Comparison of ENCODE assay signal across 24 mouse cellular contexts in the genomic region with DNA sequence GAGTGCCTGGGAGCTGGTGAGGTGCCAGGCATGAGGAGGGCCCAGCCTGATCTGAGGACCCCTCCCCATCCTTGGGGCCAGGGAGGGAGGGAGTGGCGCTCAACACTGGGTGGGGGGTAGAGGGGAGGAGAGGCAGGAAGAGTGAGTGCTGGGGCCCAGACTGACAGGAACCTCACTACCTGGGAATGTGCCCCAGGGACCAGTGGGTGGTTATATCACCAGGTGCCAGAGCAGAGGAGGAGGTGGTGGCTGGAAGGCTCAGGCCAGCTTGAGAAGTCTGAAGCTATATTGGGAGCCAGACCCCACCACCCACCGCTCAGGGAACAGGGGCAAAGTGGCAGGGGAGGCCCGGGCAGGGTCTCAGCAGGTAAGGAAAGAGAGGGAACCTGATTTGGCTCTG. TPM values are rescaled to one million over a fixed set of nuclear protein-coding genes. Genes with fewer than 3 reads are reported as not detected.
DNase-seq lines count a peak whose midpoint lies in the region; ATAC-seq lines count a peak whose summit lies in the region.
"Had no signal": no experiment of that assay in that cellular context is flagged by ENCODE, and none has a peak within 500 bp of the region (broad histone marks: within the 10 kb centered on the region; RNA-seq: fewer than 3 reads in every experiment).

A gene (plus strand): TSS at position 271 of the 400 bp plus-strand sequence.

- no peaks in the 10 kb centered on the region for H3K9me3 ChIP-seq in embryonic facial prominence, embryonic 15.5 days (replicated peaks)
- H3K9me3 ChIP-seq in embryonic facial prominence, embryonic 10.5 days = no peaks in the 10 kb centered on the region
- no peaks in the 10 kb centered on the region for H3K9me3 ChIP-seq in limb, embryonic 15.5 days
- H3K9me3 ChIP-seq in limb, embryonic 10.5 days (replicated peaks) = no peaks in the 10 kb centered on the region
- H3K9me3 ChIP-seq: embryonic facial prominence, embryonic 12.5 days; forebrain, embryonic 12.5 days had no signal

- no peak within 1 kb of the TSS for H3K4me2 ChIP-seq in embryonic facial prominence, embryonic 15.5 days (replicated peaks)
- no peak within 1 kb of the TSS for H3K4me2 ChIP-seq in limb, embryonic 15.5 days
- H3K4me2 ChIP-seq: embryonic facial prominence, embryonic 12.5 days; forebrain, embryonic 12.5 days had no signal

- no peak within 1 kb of the TSS for H3K9ac ChIP-seq in embryonic facial prominence, embryonic 15.5 days
- no peak within 1 kb of the TSS for H3K9ac ChIP-seq in limb, embryonic 15.5 days
- H3K9ac ChIP-seq: embryonic facial prominence, embryonic 12.5 days; forebrain, embryonic 12.5 days had no signal

- DNase-seq in embryonic facial prominence, embryonic 10.5 days (ENCODE audit: low spot score) = no peak
- no peak for DNase-seq in limb, embryonic 10.5 days (ENCODE audit: low spot score)
- no peak for DNase-seq in kidney, adult 11 months
- DNase-seq: adrenal gland, adult 2 months; adrenal gland, postnatal 10 days; adrenal gland, postnatal 25 days; B cell, adult 2 months; cerebellum, adult 11 months; cerebellum, adult 18-20 months; cerebellum, adult 8-10 months; cerebellum, adult 9-11 months; cerebellum, postnatal 14 days; cerebellum, postnatal 36 days; embryo, embryonic 11 days had no signal

- H3K27ac ChIP-seq in embryonic facial prominence, embryonic 15.5 days (replicated peaks) = no peak within 1 kb of the TSS
- H3K27ac ChIP-seq in embryonic facial prominence, embryonic 10.5 days (replicated peaks) = no peak within 1 kb of the TSS
- no peak within 1 kb of the TSS for H3K27ac ChIP-seq in limb, embryonic 15.5 days
- H3K27ac ChIP-seq in limb, embryonic 10.5 days = no peak within 1 kb of the TSS
- H3K27ac ChIP-seq: embryonic facial prominence, embryonic 12.5 days; forebrain, embryonic 10.5 days; forebrain, embryonic 12.5 days had no signal

- no peak within 1 kb of the TSS for H3K4me3 ChIP-seq in embryonic facial prominence, embryonic 15.5 days (replicated peaks)
- no peak within 1 kb of the TSS for H3K4me3 ChIP-seq in embryonic facial prominence, embryonic 10.5 days
- no peak within 1 kb of the TSS for H3K4me3 ChIP-seq in limb, embryonic 15.5 days
- no peak within 1 kb of the TSS for H3K4me3 ChIP-seq in limb, embryonic 10.5 days
- H3K4me3 ChIP-seq: embryonic facial prominence, embryonic 12.5 days; erythroblast, embryonic 14.5 days; forebrain, embryonic 10.5 days; forebrain, embryonic 12.5 days had no signal

- no peaks in the 10 kb centered on the region for H3K4me1 ChIP-seq in embryonic facial prominence, embryonic 15.5 days
- H3K4me1 ChIP-seq in embryonic facial prominence, embryonic 10.5 days = no peaks in the 10 kb centered on the region
- H3K4me1 ChIP-seq in limb, embryonic 15.5 days = no peaks in the 10 kb centered on the region
- H3K4me1 ChIP-seq in limb, embryonic 10.5 days = no peaks in the 10 kb centered on the region
- H3K4me1 ChIP-seq: embryonic facial prominence, embryonic 12.5 days; forebrain, embryonic 10.5 days; forebrain, embryonic 12.5 days had no signal

- H3K27me3 ChIP-seq in embryonic facial prominence, embryonic 15.5 days = no peaks in the 10 kb centered on the region
- no peaks in the 10 kb centered on the region for H3K27me3 ChIP-seq in embryonic facial prominence, embryonic 10.5 days (replicated peaks; ENCODE audit: low read depth, poor library complexity, severe bottlenecking)
- no peaks in the 10 kb centered on the region for H3K27me3 ChIP-seq in limb, embryonic 15.5 days
- H3K27me3 ChIP-seq in limb, embryonic 10.5 days (ENCODE audit: low read depth, poor library complexity, severe bottlenecking) = no peaks in the 10 kb centered on the region
- H3K27me3 ChIP-seq: embryonic facial prominence, embryonic 12.5 days; forebrain, embryonic 12.5 days had no signal

- ATAC-seq in embryonic facial prominence, embryonic 15.5 days (ENCODE audit: insufficient number of reproducible peaks, low FRiP score, low TSS enrichment, low read depth) = no peak
- no peak for ATAC-seq in limb, embryonic 15.5 days (ENCODE audit: insufficient number of reproducible peaks, low FRiP score, low TSS enrichment, low read depth)
- ATAC-seq: CD4-positive, CD25-positive, alpha-beta regulatory T cell, adult 4 months; forebrain, embryonic 14.5 days; forebrain, embryonic 16.5 days had no signal

- H3K36me3 ChIP-seq in embryonic facial prominence, embryonic 15.5 days = no peaks in the 10 kb centered on the region
- no peaks in the 10 kb centered on the region for H3K36me3 ChIP-seq in embryonic facial prominence, embryonic 10.5 days (replicated peaks)
- no peaks in the 10 kb centered on the region for H3K36me3 ChIP-seq in limb, embryonic 15.5 days
- no peaks in the 10 kb centered on the region for H3K36me3 ChIP-seq in limb, embryonic 10.5 days
- H3K36me3 ChIP-seq: embryonic facial prominence, embryonic 12.5 days; forebrain, embryonic 10.5 days; forebrain, embryonic 12.5 days had no signal

- WGBS in embryonic facial prominence, embryonic 15.5 days = 49% methylated on average over 3 of the region's 3 CpGs
- 51% methylated on average over 3 of the region's 3 CpGs for WGBS in embryonic facial prominence, embryonic 10.5 days
- WGBS in limb, embryonic 15.5 days = 32% methylated on average over 3 of the region's 3 CpGs
- WGBS in limb, embryonic 10.5 days = 52% methylated on average over 3 of the region's 3 CpGs

RNA-seq across cellular contexts. Expression of the gene that starts here (rescaled TPM):
- 19.3 and 23.5 TPM in 2 replicates for polyA plus RNA-seq in embryonic facial prominence, embryonic 15.5 days (2015; fragmentation: Nextera tagmentation; extraction: Ambion mirVana)
- not detected in 2 replicates for polyA plus RNA-seq in embryonic facial prominence, embryonic 10.5 days (2016; fragmentation: Nextera tagmentation; extraction: Ambion mirVana)
- polyA plus RNA-seq in limb, embryonic 15.5 days (2015; fragmentation: Nextera tagmentation; extraction: Ambion mirVana) = 18.1 and 25.3 TPM in 2 replicates
- not detected in 2 replicates for polyA plus RNA-seq in limb, embryonic 10.5 days (2016; fragmentation: Nextera tagmentation; extraction: Ambion mirVana)
- polyA plus RNA-seq: adrenal gland, adult 2 months; brain, embryonic 14.5 days; CD4-positive, CD25-positive, alpha-beta regulatory T cell, adult 4 months; embryonic facial prominence, embryonic 12.5 days; forebrain, embryonic 14.5 days; forebrain, embryonic 16.5 days had no signal

Comparison
In these comparisons a context has a peak if more than half of its experiments do, and no peak if none do; other contexts are left out.
1. RNA of the gene that starts here (polyA plus RNA-seq): 19.3 to 23.5 TPM in embryonic facial prominence, embryonic 15.5 days and 18.1 to 25.3 TPM in limb, embryonic 15.5 days; not detected in embryonic facial prominence, embryonic 10.5 days and not detected in limb, embryonic 10.5 days; every median in the first group is over 10 times any median in the second.